Mouse (Mus musculus): Measurements from ENCODE around the gene Pfdn5. TPM values are rescaled to one million over a fixed set of nuclear protein-coding genes. Genes with fewer than 3 reads are reported as not detected.

Pfdn5 gene
- polyA plus RNA-seq, 1 experiment from 2014 or later = 322 TPM

Other genes with a start within 250 kb of the Pfdn5 start
- gene Tns2, start 225.7 kb upstream of the Pfdn5 start, polyA plus RNA-seq (2015; fragmentation: Nextera tagmentation; extraction: Ambion mirVana) = 34.6 and 34.7 TPM in 2 replicates
- 25.0 and 25.2 TPM in 2 replicates for gene Spryd3, start 189.9 kb upstream of the Pfdn5 start, polyA plus RNA-seq (2015; fragmentation: Nextera tagmentation; extraction: Ambion mirVana)
- gene Igfbp6, start 181.8 kb upstream of the Pfdn5 start, polyA plus RNA-seq (2015; fragmentation: Nextera tagmentation; extraction: Ambion mirVana) = 13.2 and 18.2 TPM in 2 replicates
- gene Soat2, start 175.6 kb upstream of the Pfdn5 start, polyA plus RNA-seq (2015; fragmentation: Nextera tagmentation; extraction: Ambion mirVana) = 5.9 and 6.2 TPM in 2 replicates
- 44.5 and 52.7 TPM in 2 replicates for gene Zfp740, start 122.9 kb upstream of the Pfdn5 start, polyA plus RNA-seq (2015; fragmentation: Nextera tagmentation; extraction: Ambion mirVana)
- 63.3 and 64.3 TPM in 2 replicates for gene Csad, start 121.4 kb upstream of the Pfdn5 start, polyA plus RNA-seq (2015; fragmentation: Nextera tagmentation; extraction: Ambion mirVana)
- 9.6 and 12.7 TPM in 2 replicates for gene Itgb7, start 94.2 kb upstream of the Pfdn5 start, polyA plus RNA-seq (2015; fragmentation: Nextera tagmentation; extraction: Ambion mirVana)
- gene Rarg, start 68.6 kb upstream of the Pfdn5 start, polyA plus RNA-seq (2015; fragmentation: Nextera tagmentation; extraction: Ambion mirVana) = 29.8 and 33.8 TPM in 2 replicates
- gene Gm9918, start 55.6 kb upstream of the Pfdn5 start, polyA plus RNA-seq (2015; fragmentation: Nextera tagmentation; extraction: Ambion mirVana) = 0.27 and 0.30 TPM in 2 replicates
- gene Mfsd5, start 46.7 kb upstream of the Pfdn5 start, polyA plus RNA-seq (2015; fragmentation: Nextera tagmentation; extraction: Ambion mirVana) = 66.3 and 66.4 TPM in 2 replicates
- gene Espl1, start 29.9 kb upstream of the Pfdn5 start, polyA plus RNA-seq (2015; fragmentation: Nextera tagmentation; extraction: Ambion mirVana) = 22.9 and 23.9 TPM in 2 replicates
- gene Myg1, start 5.6 kb downstream of the Pfdn5 start, polyA plus RNA-seq (2015; fragmentation: Nextera tagmentation; extraction: Ambion mirVana) = 83.5 and 85.5 TPM in 2 replicates
- 55.9 and 67.0 TPM in 2 replicates for gene Aaas, start 24.7 kb downstream of the Pfdn5 start, polyA plus RNA-seq (2015; fragmentation: Nextera tagmentation; extraction: Ambion mirVana)
- gene Sp7, start 41.1 kb downstream of the Pfdn5 start, polyA plus RNA-seq (2015; fragmentation: Nextera tagmentation; extraction: Ambion mirVana) = 1.0 and 1.1 TPM in 2 replicates
- 9.6 and 9.7 TPM in 2 replicates for gene Sp1, start 80.0 kb downstream of the Pfdn5 start, polyA plus RNA-seq (2015; fragmentation: Nextera tagmentation; extraction: Ambion mirVana)
- gene Amhr2, start 119.3 kb downstream of the Pfdn5 start, polyA plus RNA-seq (2015; fragmentation: Nextera tagmentation; extraction: Ambion mirVana) = 0.90 and 1.3 TPM in 2 replicates
- gene Prr13, start 132.9 kb downstream of the Pfdn5 start, polyA plus RNA-seq (2015; fragmentation: Nextera tagmentation; extraction: Ambion mirVana) = 119 and 120 TPM in 2 replicates
- gene Pcbp2, start 144.4 kb downstream of the Pfdn5 start, polyA plus RNA-seq (2015; fragmentation: Nextera tagmentation; extraction: Ambion mirVana) = 182 and 192 TPM in 2 replicates
- gene Gm10337, start 177.6 kb downstream of the Pfdn5 start, polyA plus RNA-seq (2015; fragmentation: Nextera tagmentation; extraction: Ambion mirVana) = 5.0 and 8.1 TPM in 2 replicates
- 13.4 and 15.5 TPM in 2 replicates for gene Map3k12, start 190.9 kb downstream of the Pfdn5 start, polyA plus RNA-seq (2015; fragmentation: Nextera tagmentation; extraction: Ambion mirVana)
- 87.3 and 92.0 TPM in 2 replicates for gene Tarbp2, start 192.1 kb downstream of the Pfdn5 start, polyA plus RNA-seq (2015; fragmentation: Nextera tagmentation; extraction: Ambion mirVana)
- 2.7 TPM in 2 replicates for gene Npff, start 198.8 kb downstream of the Pfdn5 start, polyA plus RNA-seq (2015; fragmentation: Nextera tagmentation; extraction: Ambion mirVana)